Mouse (Mus musculus): ENCODE data around the gene Usp22. TPM values are rescaled to one million over a fixed set of nuclear protein-coding genes. Genes with fewer than 3 reads are reported as not detected.
A peak's percentile ranks its signal among the peaks of the same experiment; 100 is the strongest.
"Not testable (repeated sequence)": the region's sequence is repeated elsewhere in the genome, so short reads cannot be mapped to it uniquely, and the experiment has no call there.

Gene Usp22
- polyA plus RNA-seq, 1 experiment from 2014 or later: 141 TPM

DNA sequence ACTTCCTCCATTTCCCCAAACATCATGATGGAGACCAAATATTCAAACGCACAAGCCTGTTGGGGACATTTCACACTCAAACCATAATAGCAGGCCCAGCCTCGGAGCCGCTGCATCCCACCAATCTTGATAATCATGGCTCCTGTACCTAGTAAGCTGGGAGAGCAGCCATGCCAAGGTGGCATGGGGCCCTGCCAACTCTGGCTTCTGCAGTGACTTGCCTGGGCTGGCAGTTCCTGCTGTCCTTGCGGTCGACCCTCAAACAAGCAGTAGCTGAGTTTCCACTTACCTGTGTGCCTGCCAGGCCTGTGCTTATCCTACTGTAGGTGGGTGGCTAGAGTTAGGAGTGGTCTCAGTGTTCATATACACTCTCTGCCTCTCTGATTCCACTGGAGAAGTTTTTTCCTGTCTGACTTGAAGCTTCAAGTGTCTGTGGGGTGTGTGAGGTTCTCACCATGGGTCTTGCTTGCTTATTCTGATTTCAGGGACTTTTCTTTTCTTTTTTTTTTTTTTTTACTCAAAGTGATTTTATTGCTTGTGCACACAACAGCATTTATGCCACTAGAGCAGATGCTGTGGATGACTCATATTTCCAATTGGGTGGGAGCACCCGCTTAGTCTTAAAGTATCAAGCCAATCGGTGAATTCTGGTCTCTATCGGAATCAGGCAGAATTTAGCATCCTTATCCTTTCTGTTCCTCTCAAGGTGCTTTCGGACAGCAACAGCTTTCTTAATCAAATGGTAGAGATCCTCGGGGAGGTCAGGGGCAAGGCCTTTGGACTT, 30.5 kb upstream of the Usp22 start:
- no peaks in the 10 kb centered on the region for H3K27me3 ChIP-seq
- H3K4me1 ChIP-seq: peaks cover 23% of the 10 kb centered on the region
- H3K9me3 ChIP-seq: no peaks in the 10 kb centered on the region
- H3K4me3 ChIP-seq: no peak overlapping the region
- H3K9ac ChIP-seq: no peak overlapping the region
- 90% methylated on average over 10 of the region's 10 CpGs for WGBS
- no peak overlapping the region for H3K4me2 ChIP-seq
- H3K36me3 ChIP-seq: no peaks in the 10 kb centered on the region
- no peak overlapping the region for H3K27ac ChIP-seq
- no peak for ATAC-seq (ENCODE audit: insufficient number of reproducible peaks, low FRiP score, low TSS enrichment, low read depth)

DNA sequence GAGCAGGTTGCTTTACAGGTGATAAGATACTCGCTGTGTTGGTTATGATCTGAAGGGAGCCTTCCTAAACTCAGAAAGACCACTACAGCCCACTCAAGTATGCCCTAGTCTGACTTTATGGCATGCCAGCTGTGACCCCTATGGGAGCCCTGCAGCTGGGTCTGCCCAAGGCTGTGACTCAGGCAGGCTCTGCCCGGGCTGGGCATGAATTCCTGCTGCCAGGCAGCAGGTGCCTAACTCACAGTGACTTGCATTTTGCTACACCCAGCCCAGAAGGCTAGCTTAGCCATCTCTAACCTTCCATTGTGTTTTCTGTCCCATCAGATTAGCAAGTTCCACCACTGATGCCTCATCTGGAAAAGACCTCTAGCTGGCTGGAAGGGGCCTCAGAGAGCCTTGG, 28.0 kb upstream of the Usp22 start:
- Histone ChIP-seq H3K4me2 (no peak overlapping the region), H3K27ac (no peak overlapping the region), H3K9me3 (no peaks in the 10 kb centered on the region), H3K36me3 (no peaks in the 10 kb centered on the region), H3K4me3 (no peak overlapping the region), H3K9ac (no peak overlapping the region), H3K27me3 (no peaks in the 10 kb centered on the region), H3K4me1 (peaks cover 26% of the 10 kb centered on the region)
- WGBS: 76% methylated on average over 2 of the region's 2 CpGs
- ATAC-seq (ENCODE audit: insufficient number of reproducible peaks, low FRiP score, low TSS enrichment, low read depth): no peak

DNA sequence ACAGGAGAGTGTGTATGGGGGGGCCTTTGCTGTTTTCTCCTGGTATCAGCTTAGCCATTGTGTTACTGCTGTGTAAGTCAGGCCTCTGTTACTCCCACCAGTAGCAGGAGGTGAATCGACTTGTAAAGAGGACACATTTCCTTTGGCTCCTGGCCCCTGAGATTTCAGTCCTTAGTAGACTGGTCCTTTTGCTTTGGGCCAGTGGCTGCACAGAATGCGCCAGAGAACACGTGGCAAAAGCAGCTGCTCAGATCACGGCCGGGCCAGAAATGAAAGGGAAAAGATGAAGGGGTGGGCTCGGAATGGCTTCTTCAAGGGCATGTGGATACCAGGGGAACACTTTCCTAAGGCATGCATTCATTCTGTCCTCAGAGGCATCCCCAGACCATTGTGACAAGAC, 27.3 kb upstream of the Usp22 start:
- H3K9ac ChIP-seq: no peak overlapping the region
- H3K9me3 ChIP-seq: no peaks in the 10 kb centered on the region
- peaks cover 25% of the 10 kb centered on the region for H3K4me1 ChIP-seq
- no peak overlapping the region for H3K4me3 ChIP-seq
- H3K27me3 ChIP-seq: no peaks in the 10 kb centered on the region
- H3K27ac ChIP-seq: no peak overlapping the region
- no peaks in the 10 kb centered on the region for H3K36me3 ChIP-seq
- 54% methylated on average over 6 of the region's 6 CpGs for WGBS
- H3K4me2 ChIP-seq: no peak overlapping the region
- no peak for ATAC-seq (ENCODE audit: insufficient number of reproducible peaks, low FRiP score, low TSS enrichment, low read depth)

DNA sequence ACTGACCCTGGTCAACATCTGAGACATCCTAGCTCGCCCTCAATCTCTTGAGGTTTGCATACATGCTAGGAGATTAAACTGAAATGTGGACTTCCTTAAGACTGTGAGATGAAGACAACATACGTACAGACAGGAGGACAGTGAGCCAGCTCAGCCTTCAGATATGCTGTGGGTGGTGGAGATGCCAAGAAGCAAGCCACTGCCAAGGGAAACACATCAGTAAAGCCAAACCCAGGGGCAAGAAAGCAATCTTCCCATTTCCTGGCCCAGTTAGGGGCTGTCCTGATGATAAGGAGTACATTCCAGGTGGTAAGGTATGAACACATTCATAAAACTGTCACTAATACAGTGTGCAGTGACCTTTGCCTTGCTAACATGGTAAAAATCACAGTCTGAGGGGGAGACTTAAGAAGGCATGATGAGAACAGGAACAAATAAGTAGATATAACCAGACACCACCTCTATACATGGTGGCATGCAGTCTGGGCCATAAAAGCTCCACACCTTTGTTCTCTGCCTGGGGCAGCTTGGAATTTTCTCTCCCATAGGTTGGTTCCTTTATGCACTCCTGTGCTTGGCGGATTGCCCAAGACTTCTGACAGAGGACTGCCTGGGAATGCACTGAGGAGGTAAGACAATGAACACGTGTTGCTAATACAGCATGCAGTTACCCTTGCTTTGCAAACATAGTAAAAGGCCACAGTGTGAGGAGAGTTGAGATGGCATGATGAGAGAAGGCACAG, 24.9 kb upstream of the Usp22 start:
- H3K36me3 ChIP-seq: no peaks in the 10 kb centered on the region
- ATAC-seq (ENCODE audit: insufficient number of reproducible peaks, low FRiP score, low TSS enrichment, low read depth): no peak
- no peak overlapping the region for H3K9ac ChIP-seq
- no peak overlapping the region for H3K4me2 ChIP-seq
- H3K9me3 ChIP-seq: no peaks in the 10 kb centered on the region
- H3K27me3 ChIP-seq: 0 out of 2 replicates have a peak, but pooled peaks cover under 1% of the 10 kb centered on the region
- no peak overlapping the region for H3K27ac ChIP-seq
- H3K4me1 ChIP-seq: peaks cover 17% of the 10 kb centered on the region
- 43% methylated on average over 4 of the region's 4 CpGs for WGBS
- H3K4me3 ChIP-seq: no peak overlapping the region

DNA sequence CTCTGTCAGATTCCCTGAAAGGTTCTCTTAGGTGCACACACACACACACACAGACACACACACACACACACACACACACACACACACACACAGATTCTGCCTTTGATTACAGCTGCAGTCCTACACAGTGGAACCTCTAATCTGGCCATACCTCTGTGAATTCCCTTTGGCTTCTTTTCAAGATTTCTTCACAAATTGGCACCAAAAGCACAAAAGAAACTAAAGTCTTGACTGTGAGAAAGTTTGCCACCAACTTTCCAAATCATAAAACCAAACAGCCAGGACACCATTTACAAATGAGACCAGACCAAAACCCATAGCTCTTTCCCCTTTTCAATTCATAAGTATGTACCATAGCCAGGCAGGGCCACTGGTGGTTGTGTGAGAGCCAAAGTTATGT, 23.1 kb upstream of the Usp22 start:
- Histone ChIP-seq H3K27me3 (peaks cover 13% of the 10 kb centered on the region; the same call in 1 of the 2 replicates), H3K9ac (no peak overlapping the region), H3K36me3 (no peaks in the 10 kb centered on the region), H3K4me2 (no peak overlapping the region), H3K4me3 (no peak overlapping the region), H3K27ac (no peak overlapping the region), H3K4me1 (peaks cover 17% of the 10 kb centered on the region), H3K9me3 (no peaks in the 10 kb centered on the region)
- ATAC-seq (ENCODE audit: insufficient number of reproducible peaks, low FRiP score, low TSS enrichment, low read depth): no peak

DNA sequence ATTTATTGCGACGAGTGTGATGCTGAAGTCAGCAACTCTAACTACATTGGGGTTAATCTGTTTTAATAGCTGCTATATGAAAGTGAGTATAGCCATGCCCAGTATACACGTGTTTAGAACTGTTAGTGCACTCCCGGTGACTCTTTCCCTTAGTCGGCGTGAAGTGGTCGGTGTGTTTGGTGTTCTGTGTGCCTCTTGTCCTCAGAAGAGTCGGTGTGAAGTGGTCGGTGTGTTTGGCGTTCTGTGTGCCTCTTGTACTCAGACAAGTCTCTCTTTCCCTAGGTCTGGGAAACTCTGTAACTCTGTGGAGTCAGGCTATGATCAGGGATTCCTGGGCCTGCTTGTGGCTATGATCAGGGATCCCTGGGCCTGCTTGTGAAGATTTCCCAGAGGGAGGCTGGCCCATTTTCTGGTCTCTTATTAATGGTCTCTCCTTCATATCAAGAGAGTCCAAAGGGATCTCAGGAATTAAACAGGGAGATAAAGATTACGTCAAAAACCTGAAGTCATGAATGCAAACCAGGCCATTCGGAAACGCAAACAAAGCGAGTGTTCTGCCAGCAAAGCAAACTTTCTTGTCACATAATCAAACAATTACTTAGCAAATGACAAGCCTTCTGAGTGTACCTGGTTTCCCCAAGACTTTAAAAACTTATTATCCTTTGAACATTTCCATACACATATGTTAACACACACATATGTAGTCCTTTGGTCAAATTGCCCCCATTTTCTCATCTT, 21.9 kb upstream of the Usp22 start:
- ATAC-seq (ENCODE audit: insufficient number of reproducible peaks, low FRiP score, low TSS enrichment, low read depth): no peak
- H3K27me3 ChIP-seq: peaks cover 13% of the 10 kb centered on the region; the same call in 1 of the 2 replicates
- WGBS: 79% methylated on average over 14 of the region's 14 CpGs
- H3K4me2 ChIP-seq: no peak overlapping the region
- no peak overlapping the region for H3K4me3 ChIP-seq
- H3K9ac ChIP-seq: no peak overlapping the region
- no peaks in the 10 kb centered on the region for H3K36me3 ChIP-seq
- no peak overlapping the region for H3K27ac ChIP-seq
- H3K9me3 ChIP-seq: no peaks in the 10 kb centered on the region
- H3K4me1 ChIP-seq: peaks cover 17% of the 10 kb centered on the region

DNA sequence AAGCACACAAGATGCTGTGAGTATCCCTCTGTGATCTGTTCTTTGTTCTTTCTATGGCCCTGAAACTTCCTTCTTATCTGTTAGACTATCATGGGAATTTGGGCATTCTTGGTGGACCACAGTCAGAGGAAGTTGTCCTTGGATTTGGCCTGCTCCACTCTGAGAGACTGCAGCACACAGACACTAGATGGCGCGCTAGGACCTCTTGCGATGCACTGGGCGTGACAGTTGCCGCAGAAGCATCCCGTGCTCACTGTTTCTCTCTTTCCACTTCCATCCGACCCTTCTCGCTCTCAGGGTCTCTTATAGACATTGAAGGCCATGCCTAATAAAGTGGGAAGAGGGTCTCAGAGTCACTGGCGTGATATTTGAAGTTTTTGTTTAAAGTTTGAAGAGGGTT, 18.5 kb upstream of the Usp22 start:
- WGBS: 7% methylated on average over 9 of the region's 9 CpGs
- Histone ChIP-seq H3K27ac (no peak overlapping the region), H3K36me3 (no peaks in the 10 kb centered on the region), H3K4me3 (no peak overlapping the region), H3K27me3 (peaks cover 13% of the 10 kb centered on the region; the same call in 1 of the 2 replicates), H3K4me2 (no peak overlapping the region), H3K4me1 (peaks cover 8% of the 10 kb centered on the region), H3K9ac (no peak overlapping the region), H3K9me3 (no peaks in the 10 kb centered on the region)
- ATAC-seq (ENCODE audit: insufficient number of reproducible peaks, low FRiP score, low TSS enrichment, low read depth): no peak; the same call in 1 of the 2 replicates

DNA sequence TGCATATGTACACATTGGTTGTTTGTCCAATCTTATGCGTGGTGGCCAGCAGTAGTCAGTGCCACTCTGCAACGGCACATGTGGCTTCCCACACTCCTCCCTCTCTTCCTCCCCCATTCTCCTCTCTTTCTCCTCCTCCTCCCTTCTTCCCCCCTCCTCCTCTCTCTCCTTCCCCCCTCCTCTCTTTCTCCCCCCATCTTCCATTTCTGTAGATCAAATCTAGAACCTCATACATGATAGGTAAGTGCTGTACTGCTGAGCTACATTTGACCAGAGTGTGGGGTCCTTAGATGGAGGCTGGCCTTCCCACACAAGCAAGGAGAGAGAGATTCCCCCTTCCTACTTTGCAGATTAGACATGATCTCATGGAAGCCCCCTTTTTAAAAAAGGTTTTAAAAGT, 17.9 kb upstream of the Usp22 start:
- Histone ChIP-seq H3K27me3 (peaks cover 13% of the 10 kb centered on the region; the same call in 1 of the 2 replicates), H3K4me3 (no peak overlapping the region)
- WGBS: 90% methylated on average over 2 of the region's 2 CpGs

DNA sequence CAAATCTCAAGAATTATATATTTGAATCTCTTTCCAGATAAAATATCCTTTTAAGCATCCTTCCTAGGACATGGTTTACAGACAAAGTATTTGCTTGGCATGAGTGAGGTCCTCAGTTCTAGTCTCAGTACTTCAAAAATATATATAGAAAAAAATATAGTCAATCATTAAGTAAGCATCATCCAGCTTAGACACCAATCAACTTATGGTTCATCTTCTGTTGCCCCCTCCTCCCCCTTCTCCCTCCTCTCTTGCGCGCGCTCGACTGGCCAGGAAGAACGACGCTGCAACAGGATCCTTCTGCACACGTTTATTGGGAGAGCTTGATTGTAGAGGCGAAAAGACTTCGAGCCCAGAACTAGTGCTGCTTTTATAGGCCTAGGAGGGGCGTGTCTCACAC, 17.3 kb upstream of the Usp22 start:
- H3K27ac ChIP-seq; H3K36me3 ChIP-seq; ATAC-seq (ENCODE audit: insufficient number of reproducible peaks, low FRiP score, low TSS enrichment, low read depth); H3K4me1 ChIP-seq; H3K4me3 ChIP-seq; H3K4me2 ChIP-seq; H3K9me3 ChIP-seq; H3K9ac ChIP-seq: not testable (repeated sequence)
- WGBS: 85% methylated on average over 8 of the region's 10 CpGs
- peaks cover 13% of the 10 kb centered on the region; the same call in 1 of the 2 replicates for H3K27me3 ChIP-seq

More for the DNA sequence above, 17.9 kb upstream of the Usp22 start:
- no peak overlapping the region for H3K27ac ChIP-seq
- H3K4me1 ChIP-seq: peaks cover 4% of the 10 kb centered on the region; the same call in 1 of the 2 replicates
- no peaks in the 10 kb centered on the region for H3K36me3 ChIP-seq
- H3K9me3 ChIP-seq: no peaks in the 10 kb centered on the region
- H3K9ac ChIP-seq: no peak overlapping the region
- no peak overlapping the region for H3K4me2 ChIP-seq
- ATAC-seq (ENCODE audit: insufficient number of reproducible peaks, low FRiP score, low TSS enrichment, low read depth): no peak

DNA sequence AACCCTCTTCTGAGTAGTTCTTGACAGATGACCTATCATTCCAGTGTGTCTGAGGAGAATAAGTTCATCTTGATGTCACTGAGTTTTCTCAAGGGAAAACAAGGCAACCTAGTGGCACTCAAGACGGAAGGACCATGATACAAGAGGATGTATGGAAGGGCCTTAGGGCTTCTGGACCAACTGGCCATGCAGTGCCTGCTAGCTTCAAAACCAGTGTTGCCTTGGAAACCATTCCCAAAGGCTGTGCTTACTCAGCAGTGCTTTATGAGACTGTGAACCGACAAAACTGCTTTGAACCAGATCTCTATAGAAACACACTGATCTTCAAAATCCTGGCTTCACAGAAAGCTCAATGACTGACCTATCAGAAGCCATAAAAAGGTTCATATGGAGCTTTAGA, 15.9 kb upstream of the Usp22 start:
- Histone ChIP-seq H3K27me3 (peaks cover 13% of the 10 kb centered on the region; the same call in 1 of the 2 replicates), H3K4me3 (no peak overlapping the region), H3K9ac (no peak overlapping the region), H3K27ac (no peak overlapping the region), H3K4me1 (no peaks in the 10 kb centered on the region), H3K9me3 (no peaks in the 10 kb centered on the region), H3K4me2 (no peak overlapping the region), H3K36me3 (no peaks in the 10 kb centered on the region)
- WGBS: 66% methylated on average over 2 of the region's 2 CpGs
- ATAC-seq (ENCODE audit: insufficient number of reproducible peaks, low FRiP score, low TSS enrichment, low read depth): no peak

DNA sequence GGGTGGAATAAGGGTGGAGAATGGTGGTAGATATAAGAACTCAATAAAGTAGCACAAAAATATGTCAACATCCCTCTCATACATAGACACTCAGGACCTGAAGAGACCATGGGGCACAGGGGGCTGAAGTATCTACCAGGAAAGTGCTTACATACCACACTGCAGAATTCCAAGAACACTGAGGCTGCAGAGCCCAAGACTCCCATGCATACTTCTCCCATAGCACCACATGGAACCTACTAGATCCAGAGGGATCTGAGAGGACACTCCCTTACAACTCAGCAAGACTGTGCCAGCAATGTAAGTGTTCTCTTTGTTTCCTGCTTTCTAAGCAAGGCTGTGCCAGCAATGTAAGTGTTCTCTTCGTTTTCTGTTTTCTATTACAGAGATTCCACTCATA, 9.0 kb upstream of the Usp22 start:
- no peak for ATAC-seq (ENCODE audit: insufficient number of reproducible peaks, low FRiP score, low TSS enrichment, low read depth)
- H3K27ac ChIP-seq: peak overlapping the region; percentile 57; the same call in 1 of the 2 replicates
- H3K9ac ChIP-seq: no peak overlapping the region
- H3K4me1 ChIP-seq: peaks cover 6% of the 10 kb centered on the region
- 53% methylated on average over 1 of the region's 1 CpGs for WGBS
- no peak overlapping the region for H3K4me2 ChIP-seq
- H3K27me3 ChIP-seq: no peaks in the 10 kb centered on the region
- no peaks in the 10 kb centered on the region for H3K36me3 ChIP-seq
- no peaks in the 10 kb centered on the region for H3K9me3 ChIP-seq
- H3K4me3 ChIP-seq: no peak overlapping the region

DNA sequence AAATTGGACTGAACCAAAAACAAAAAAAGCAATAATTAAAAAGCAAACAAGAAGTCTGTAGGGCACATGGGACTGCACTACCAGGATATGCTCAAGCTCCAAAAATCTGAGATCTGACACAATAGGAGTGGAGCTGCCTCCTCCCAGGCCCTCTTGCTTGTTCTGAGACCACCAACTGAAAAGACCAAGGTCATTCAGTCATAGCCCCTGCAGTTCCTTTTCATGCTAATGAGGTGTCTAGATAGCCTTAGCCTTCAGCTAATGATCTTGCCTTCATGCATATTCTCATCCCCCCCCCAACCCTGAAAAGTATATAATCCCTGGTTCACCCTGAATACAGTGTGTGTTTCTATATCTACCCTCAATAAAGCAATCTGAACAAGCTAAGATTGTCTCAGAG, 6.8 kb upstream of the Usp22 start:
- Histone ChIP-seq H3K4me1 (peaks cover 6% of the 10 kb centered on the region), H3K9me3 (no peaks in the 10 kb centered on the region), H3K36me3 (no peaks in the 10 kb centered on the region), H3K4me2 (no peak overlapping the region), H3K4me3 (no peak overlapping the region), H3K9ac (no peak overlapping the region), H3K27me3 (no peaks in the 10 kb centered on the region), H3K27ac (no peak overlapping the region)
- no peak for ATAC-seq (ENCODE audit: insufficient number of reproducible peaks, low FRiP score, low TSS enrichment, low read depth)

Measured in limb, embryonic 15.5 days (tissue).